Mouse (Mus musculus): ENCODE results near the gene Mdh2.
A peak's percentile ranks its signal among the peaks of the same experiment; 100 is the strongest.

Gene Mdh2

GRCm38 (mm10) chr5:135778471-135779445 lies at the start of gene Mdh2:
Mdh2 (plus strand) TSS chr5:135778480.
- peak; percentile 87 for ATAC-seq (ENCODE audit: insufficient number of reproducible peaks, low FRiP score, low TSS enrichment)

- no peak for ATAC-seq (ENCODE audit: insufficient number of reproducible peaks, low FRiP score, low TSS enrichment)
Observed at GRCm38 (mm10) chr5:135729351-135729750, 48.9 kb upstream of the Mdh2 start.

GRCm38 (mm10) chr5:135730278-135730677 lies 48.0 kb upstream of the Mdh2 start:
- peak; percentile 28; the same call in 1 of the 2 replicates for ATAC-seq (ENCODE audit: insufficient number of reproducible peaks, low FRiP score, low TSS enrichment)

- no peak for ATAC-seq (ENCODE audit: insufficient number of reproducible peaks, low FRiP score, low TSS enrichment)
Observed at GRCm38 (mm10) chr5:135730916-135731315, 47.4 kb upstream of the Mdh2 start.

DNA sequence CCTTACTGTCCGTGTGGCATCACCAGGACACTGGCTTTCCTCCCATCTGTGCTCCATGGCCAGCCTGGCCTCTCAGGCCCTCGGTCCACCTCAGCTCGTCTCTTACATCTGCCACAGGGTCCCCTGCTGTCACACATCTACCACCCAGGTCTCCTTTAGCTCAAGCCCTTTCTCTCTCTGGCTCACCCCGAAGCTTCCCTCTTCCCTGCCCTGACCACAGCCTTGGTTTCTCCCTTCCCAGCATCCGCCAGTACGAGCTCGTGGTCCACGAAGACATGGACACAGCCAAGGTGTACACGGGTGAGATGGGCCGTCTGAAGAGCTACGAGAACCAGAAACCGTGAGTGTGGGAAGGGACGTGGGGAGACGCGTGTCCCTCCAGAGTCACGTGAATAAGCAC lies 47.0 kb upstream of the Mdh2 start:
- ATAC-seq (ENCODE audit: insufficient number of reproducible peaks, low FRiP score, low TSS enrichment): no peak

GRCm38 (mm10) chr5:135733071-135733470 lies 45.2 kb upstream of the Mdh2 start:
- no peak for ATAC-seq (ENCODE audit: insufficient number of reproducible peaks, low FRiP score, low TSS enrichment)

DNA sequence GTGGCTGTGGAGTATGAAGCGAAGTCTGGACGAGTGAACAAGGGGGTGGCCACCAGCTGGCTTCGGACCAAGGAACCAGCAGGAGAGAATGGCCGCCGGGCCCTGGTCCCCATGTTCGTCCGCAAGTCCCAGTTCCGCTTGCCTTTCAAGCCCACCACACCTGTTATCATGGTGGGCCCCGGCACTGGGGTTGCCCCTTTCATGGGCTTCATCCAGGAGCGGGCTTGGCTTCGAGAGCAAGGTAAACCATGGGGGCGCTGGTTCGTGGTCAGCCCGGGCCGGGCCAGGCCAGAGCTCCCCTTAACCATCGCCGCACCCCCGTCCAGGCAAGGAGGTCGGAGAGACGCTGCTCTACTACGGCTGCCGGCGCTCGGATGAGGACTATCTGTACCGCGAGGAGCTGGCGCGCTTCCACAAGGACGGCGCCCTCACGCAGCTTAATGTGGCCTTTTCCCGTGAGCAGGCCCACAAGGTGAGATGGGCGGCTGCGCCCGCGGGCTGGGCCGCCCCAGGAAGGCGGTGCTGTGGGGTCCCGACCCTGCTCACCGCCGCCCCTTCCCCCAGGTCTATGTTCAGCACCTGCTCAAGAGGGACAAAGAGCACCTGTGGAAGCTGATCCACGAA lies 44.1 kb upstream of the Mdh2 start:
- no peak for ATAC-seq (ENCODE audit: insufficient number of reproducible peaks, low FRiP score, low TSS enrichment)

DNA sequence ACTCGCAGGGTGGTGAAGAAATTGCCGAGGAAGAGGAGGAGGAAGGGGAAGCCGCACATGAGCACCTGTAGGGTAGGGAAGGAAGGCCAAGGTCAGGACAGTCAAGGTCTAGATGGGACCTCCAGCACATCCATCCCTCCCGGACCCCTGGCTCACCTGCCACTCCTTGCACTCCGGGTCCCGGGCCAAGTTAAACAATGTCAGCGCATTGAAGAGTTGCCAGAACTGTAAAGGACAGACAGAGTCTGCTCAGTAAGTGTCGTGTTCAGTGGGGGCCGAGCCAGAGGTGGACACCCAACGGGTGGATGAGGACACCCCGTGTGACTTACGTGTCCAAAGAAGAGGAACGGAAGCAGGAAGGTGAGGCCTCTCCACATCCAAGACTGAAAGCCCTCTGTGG lies 42.5 kb upstream of the Mdh2 start:
- no peak for ATAC-seq (ENCODE audit: insufficient number of reproducible peaks, low FRiP score, low TSS enrichment)

DNA sequence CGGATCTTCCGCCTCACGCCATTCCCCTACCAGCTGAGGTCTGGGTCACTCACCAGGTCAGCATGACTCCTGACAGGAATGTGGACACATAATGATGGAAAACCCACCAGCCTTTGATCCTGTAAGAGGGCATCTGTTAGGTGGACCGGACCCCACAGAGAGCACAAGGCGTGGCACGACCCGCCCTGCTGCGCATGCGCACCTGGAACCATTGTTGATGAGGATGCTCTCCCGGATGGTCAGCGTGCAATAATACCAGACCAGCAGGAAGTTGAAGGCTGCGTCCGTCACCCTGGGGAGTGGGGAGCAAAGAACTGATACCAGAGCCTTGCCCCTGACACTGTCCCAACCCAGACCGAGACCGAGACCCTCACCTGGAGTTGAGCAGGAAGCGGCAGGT lies 41.7 kb upstream of the Mdh2 start:
- ATAC-seq (ENCODE audit: insufficient number of reproducible peaks, low FRiP score, low TSS enrichment): no peak

DNA sequence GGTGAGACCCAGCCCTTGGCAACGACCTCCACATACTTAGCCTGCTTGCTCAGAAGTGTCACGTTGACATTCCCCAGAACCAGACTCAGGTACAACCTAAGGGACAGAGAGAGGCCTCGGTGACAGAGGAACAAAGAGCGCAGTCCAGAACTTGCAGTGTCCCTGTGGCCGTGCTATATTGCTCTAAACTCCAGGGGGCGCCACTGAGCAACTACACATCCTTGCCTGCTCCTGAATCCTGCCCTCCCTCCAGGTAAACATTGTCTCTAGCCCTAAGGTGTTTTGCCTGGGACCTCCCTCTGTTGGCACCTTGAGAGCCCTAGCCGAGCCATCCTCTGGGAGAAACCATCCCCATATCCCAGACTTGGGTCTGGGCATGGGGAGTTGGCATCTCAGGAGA lies 41.1 kb upstream of the Mdh2 start:
- ATAC-seq (ENCODE audit: insufficient number of reproducible peaks, low FRiP score, low TSS enrichment): no peak

GRCm38 (mm10) chr5:135738266-135738665 lies 40.0 kb upstream of the Mdh2 start:
- no peak for ATAC-seq (ENCODE audit: insufficient number of reproducible peaks, low FRiP score, low TSS enrichment)

- no peak for ATAC-seq (ENCODE audit: insufficient number of reproducible peaks, low FRiP score, low TSS enrichment)
Observed at GRCm38 (mm10) chr5:135742156-135742555, 36.1 kb upstream of the Mdh2 start.

DNA sequence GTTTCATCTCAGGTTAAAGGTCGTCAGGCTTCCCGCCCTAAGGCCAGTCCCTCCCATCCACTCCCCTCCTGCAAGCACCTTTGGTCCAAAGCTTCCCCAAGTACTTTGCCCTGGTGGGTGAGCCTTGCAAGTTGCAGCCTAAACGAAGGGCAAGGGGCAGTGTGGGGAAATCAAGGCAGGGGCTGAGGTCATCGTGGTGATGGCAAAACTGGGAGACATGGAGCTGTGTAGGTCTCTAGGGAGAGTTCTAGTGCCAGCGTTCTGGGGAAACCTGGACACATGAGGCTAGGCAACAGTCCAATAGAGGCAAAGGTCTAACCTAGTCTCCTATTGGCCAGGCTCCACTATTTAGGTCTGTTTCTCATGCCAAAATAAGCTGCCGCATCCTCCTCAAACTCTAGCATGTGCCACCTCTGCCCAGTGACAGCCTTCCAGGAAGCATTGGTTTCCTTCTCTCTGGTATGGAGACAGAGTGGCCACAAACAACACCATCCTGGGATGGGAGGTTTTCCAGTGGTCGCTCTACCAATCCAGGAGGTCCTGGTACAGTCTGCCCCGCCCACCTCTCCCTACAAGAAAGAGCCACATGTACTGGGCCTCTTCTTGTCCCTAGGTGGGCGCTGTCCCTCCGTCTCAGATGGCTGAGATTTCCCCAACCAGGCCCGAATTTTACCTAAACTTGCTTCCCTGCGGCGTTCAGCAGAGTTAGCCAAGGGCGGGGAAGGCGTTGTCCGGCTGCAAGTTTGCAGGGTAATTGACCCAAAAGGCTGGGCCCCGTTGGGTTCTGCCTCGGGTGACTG lies 35.1 kb upstream of the Mdh2 start:
- ATAC-seq (ENCODE audit: insufficient number of reproducible peaks, low FRiP score, low TSS enrichment): no peak

DNA sequence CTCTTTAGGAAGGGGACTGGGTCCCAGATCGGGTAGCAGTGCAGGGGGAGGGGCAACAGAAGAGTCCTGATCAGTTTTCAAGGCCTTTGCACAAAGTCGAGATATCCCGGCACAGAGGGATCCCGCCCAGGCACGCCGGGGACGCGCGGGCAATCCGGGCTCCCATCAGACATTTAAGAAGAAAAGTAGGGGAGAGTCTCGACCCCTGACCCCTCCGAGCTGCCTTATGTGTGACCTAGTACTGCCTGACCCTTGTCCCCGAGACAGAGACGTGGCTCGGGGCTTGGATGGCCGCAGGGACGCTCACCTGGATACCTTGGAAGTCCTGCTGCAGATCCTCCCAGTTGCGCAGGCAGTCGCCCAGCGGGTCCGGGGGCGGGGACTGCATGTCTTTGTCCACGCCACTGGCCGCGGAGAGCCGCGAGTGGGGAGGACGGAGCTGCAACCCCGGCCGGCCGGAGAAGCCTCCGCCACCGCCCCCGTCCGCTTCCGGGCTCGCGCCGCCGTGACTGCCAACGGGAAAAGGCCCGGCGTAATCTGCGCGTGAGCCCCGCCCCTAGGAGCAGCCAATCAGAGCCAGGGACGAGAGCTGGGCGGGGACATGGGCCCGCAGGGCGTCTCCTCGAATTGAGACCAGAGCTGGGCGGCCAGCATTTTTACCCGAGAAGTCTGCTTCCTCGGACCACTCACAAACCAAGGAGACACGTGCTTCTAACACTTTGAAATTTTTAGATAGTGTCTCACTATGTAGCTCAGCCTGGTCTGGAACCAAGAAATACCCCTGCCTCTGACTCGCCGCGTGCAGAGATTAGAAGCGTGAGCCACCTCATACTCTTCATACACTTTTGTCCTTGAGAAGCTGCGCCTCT lies 34.3 kb upstream of the Mdh2 start, which contains the start of gene Tmem120a:
Tmem120a (minus strand) TSS at position 708 of the 869 bp plus-strand sequence.
- ATAC-seq (ENCODE audit: insufficient number of reproducible peaks, low FRiP score, low TSS enrichment): peak; percentile 95

GRCm38 (mm10) chr5:135744742-135745141 lies 33.5 kb upstream of the Mdh2 start:
- no peak for ATAC-seq (ENCODE audit: insufficient number of reproducible peaks, low FRiP score, low TSS enrichment)

GRCm38 (mm10) chr5:135751041-135751440 lies 27.2 kb upstream of the Mdh2 start:
- ATAC-seq (ENCODE audit: insufficient number of reproducible peaks, low FRiP score, low TSS enrichment): no peak

- no peak for ATAC-seq (ENCODE audit: insufficient number of reproducible peaks, low FRiP score, low TSS enrichment)
Observed at GRCm38 (mm10) chr5:135751595-135751994, 26.7 kb upstream of the Mdh2 start.

- ATAC-seq (ENCODE audit: insufficient number of reproducible peaks, low FRiP score, low TSS enrichment): no peak
Observed at GRCm38 (mm10) chr5:135761881-135762280, 16.4 kb upstream of the Mdh2 start.

- ATAC-seq (ENCODE audit: insufficient number of reproducible peaks, low FRiP score, low TSS enrichment): no peak
Observed at GRCm38 (mm10) chr5:135763526-135763925, 14.8 kb upstream of the Mdh2 start.

- no peak for ATAC-seq (ENCODE audit: insufficient number of reproducible peaks, low FRiP score, low TSS enrichment)
Observed at GRCm38 (mm10) chr5:135764971-135765370, 13.3 kb upstream of the Mdh2 start.

All from cerebellum, adult (tissue).